Mouse (Mus musculus): ENCODE data around the gene Chst2. TPM values are rescaled to one million over a fixed set of nuclear protein-coding genes. Genes with fewer than 3 reads are reported as not detected.

The Chst2 gene
- total and polyA plus RNA-seq, 3 experiments: 0.29 to 1.2 (median 1.1) TPM

GRCm38 (mm10) chr9:95351968-95352367 is 54.6 kb downstream of the Chst2 start:
- WGBS: 87% methylated on average over 2 of the region's 2 CpGs
- Histone ChIP-seq H3K27me3 (ENCODE audit: control insufficient read depth, insufficient read depth, low read length) (no peaks in the 10 kb centered on the region), H3K36me3 (ENCODE audit: control insufficient read depth, insufficient read depth, low read length) (no peaks in the 10 kb centered on the region), H3K27ac (no peak overlapping the region), H3K4me3 (no peak overlapping the region), H3K79me2 (replicated peaks; ENCODE audit: control insufficient read depth, insufficient read depth, low read length) (no peaks in the 10 kb centered on the region), H3K4me1 (ENCODE audit: control insufficient read depth, insufficient read depth, low read length) (no peaks in the 10 kb centered on the region), H3K9ac (ENCODE audit: low read depth, low read length) (no peak overlapping the region)
- DNase-seq: no peak
- intact Hi-C loops (cut with DNase I): no loop called here
- TF ChIP-seq EP300 (IDR thresholded peaks at IDR 0.05; ENCODE audit: insufficient read depth, low read depth, low read length) (no peak), CTCF (IDR thresholded peaks at IDR 0.05) (no peak), POLR2A (IDR thresholded peaks at IDR 0.05; ENCODE audit: insufficient read depth, low read depth, low read length) (no peak)

GRCm38 (mm10) chr9:95350550-95350949 is 56.0 kb downstream of the Chst2 start:
- H3K36me3 ChIP-seq (ENCODE audit: control insufficient read depth, insufficient read depth, low read length): no peaks in the 10 kb centered on the region
- no peak overlapping the region for H3K9ac ChIP-seq (ENCODE audit: low read depth, low read length)
- TF ChIP-seq EP300 (IDR thresholded peaks at IDR 0.05; ENCODE audit: insufficient read depth, low read depth, low read length): no peak
- no peak for TF ChIP-seq POLR2A (IDR thresholded peaks at IDR 0.05; ENCODE audit: insufficient read depth, low read depth, low read length)
- no peak for TF ChIP-seq CTCF (IDR thresholded peaks at IDR 0.05)
- 47% methylated on average over 4 of the region's 4 CpGs for whole genome bisulfite sequencing
- no peaks in the 10 kb centered on the region for H3K4me1 ChIP-seq (ENCODE audit: control insufficient read depth, insufficient read depth, low read length)
- intact Hi-C loops (cut with DNase I): no loop called here
- DNase-seq: no peak
- no peak overlapping the region for H3K27ac ChIP-seq
- no peaks in the 10 kb centered on the region for H3K27me3 ChIP-seq (ENCODE audit: control insufficient read depth, insufficient read depth, low read length)
- no peaks in the 10 kb centered on the region for H3K79me2 ChIP-seq (replicated peaks; ENCODE audit: control insufficient read depth, insufficient read depth, low read length)
- no peak overlapping the region for H3K4me3 ChIP-seq

Other genes with a start within 250 kb of the Chst2 start
- 10 to 100 TPM; 31.9 to 39.9 TPM for gene U2surp, start 105.3 kb upstream of the Chst2 start, total RNA-seq (2021)
- 3.4 and 8.0 TPM in 2 replicates for gene U2surp, start 105.3 kb upstream of the Chst2 start, polyA plus RNA-seq (2012; rRNA removed)
- 10 to 100 TPM; 38.5 to 42.5 TPM for gene Paqr9, start 152.9 kb upstream of the Chst2 start, total RNA-seq (2021)
- 21.3 and 26.7 TPM in 2 replicates for gene Paqr9, start 152.9 kb upstream of the Chst2 start, polyA plus RNA-seq (2012; rRNA removed)
- gene Pcolce2, start 230.9 kb upstream of the Chst2 start, total RNA-seq (2021): 10 to 100 TPM; 27.8 to 28.7 TPM
- 3.0 and 3.9 TPM in 2 replicates for gene Pcolce2, start 230.9 kb upstream of the Chst2 start, polyA plus RNA-seq (2012; rRNA removed)

All from heart, adult 2 months (tissue).